ENCODE assay signal across 7 mouse cellular contexts in the genomic region with DNA sequence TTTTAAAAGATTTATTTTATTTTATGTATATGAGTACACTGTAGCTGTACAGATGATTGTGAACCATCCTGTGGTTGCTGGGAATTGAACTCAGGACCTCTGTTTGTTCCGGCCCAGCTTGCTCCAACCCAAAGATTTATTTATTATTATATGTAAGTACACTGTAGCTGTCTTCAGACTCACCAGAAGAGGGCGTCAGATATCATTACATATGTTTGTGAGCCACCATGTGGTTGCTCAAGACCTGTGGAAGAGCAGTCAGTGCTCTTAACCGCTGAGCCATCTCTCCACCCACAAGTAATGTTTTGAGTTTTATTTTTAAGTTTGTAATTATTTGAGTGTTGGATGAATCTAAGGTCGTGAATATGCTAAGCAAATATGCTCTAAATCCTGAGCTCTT. TPM values are rescaled to one million over a fixed set of nuclear protein-coding genes. Genes with fewer than 3 reads are reported as not detected.
DNase-seq lines count a peak whose midpoint lies in the region; ATAC-seq and TF ChIP-seq lines count a peak whose summit lies in the region.
"Not testable (repeated sequence)": the region's sequence is repeated elsewhere in the genome, so short reads cannot be mapped to it uniquely, and the experiment has no call there.

No protein-coding gene starts in this region.

- intact Hi-C loops in left cerebral cortex, adult 2 months (cut with DNase I) = loop anchor here (5.0 kb wide), 1 partner anchor 247 kb away; no protein-coding TSS in a partner anchor

- peak; percentile 27; the same call in 1 of the 2 replicates for TF ChIP-seq CTCF in hindbrain, postnatal 0 days (IDR thresholded peaks at IDR 0.05; ENCODE audit: low read depth)
- TF ChIP-seq CTCF in left cerebral cortex, adult 2 months (IDR thresholded peaks at IDR 0.05) = peak; percentile 20
- TF ChIP-seq CTCF in midbrain, postnatal 0 days (IDR thresholded peaks at IDR 0.05) = peak; percentile 32

- H3K9me3 ChIP-seq in forebrain, embryonic 14.5 days (replicated peaks; ENCODE audit: control insufficient read depth, low read length); hindbrain, postnatal 0 days (ENCODE audit: low read length); midbrain, postnatal 0 days (ENCODE audit: low read length): not testable (repeated sequence)

- H3K4me2 ChIP-seq in forebrain, embryonic 14.5 days (ENCODE audit: low read length); hindbrain, postnatal 0 days (ENCODE audit: low read depth, low read length); midbrain, postnatal 0 days (ENCODE audit: low read depth, low read length, poor library complexity, severe bottlenecking): not testable (repeated sequence)

- DNase-seq in CD4-positive, CD25-positive, alpha-beta regulatory T cell, adult 2 months (ENCODE audit: low read depth, low spot score) = peak; percentile 55
- DNase-seq in R1 (ENCODE audit: low read depth, low spot score) = peak; percentile 66
- peak; percentile 6 for DNase-seq in forebrain, embryonic 14.5 days (ENCODE audit: low spot score)
- peak; percentile 7 for DNase-seq in hindbrain, postnatal 0 days (ENCODE audit: low spot score)
- not testable (repeated sequence) for DNase-seq in left cerebral cortex, adult 2 months (ENCODE audit: extremely low spot score in 1 of 2, low spot score in 2 of 2)
- DNase-seq in midbrain, postnatal 0 days (ENCODE audit: low spot score) = peak; percentile 7
- peak; percentile 25 for DNase-seq in thymus, postnatal 0 days (ENCODE audit: low spot score)

- not testable (repeated sequence) for H3K9ac ChIP-seq in forebrain, embryonic 14.5 days (ENCODE audit: low read length); hindbrain, postnatal 0 days (replicated peaks; ENCODE audit: low read length); midbrain, postnatal 0 days (replicated peaks; ENCODE audit: low read length, poor library complexity, severe bottlenecking)

- H3K4me1 ChIP-seq in forebrain, embryonic 14.5 days (ENCODE audit: control insufficient read depth, insufficient read depth, low read length); hindbrain, postnatal 0 days (ENCODE audit: insufficient read depth, low read length); midbrain, postnatal 0 days (ENCODE audit: insufficient read depth, low read length): not testable (repeated sequence)

- not testable (repeated sequence) for ATAC-seq in forebrain, embryonic 14.5 days; hindbrain, postnatal 0 days; midbrain, postnatal 0 days (ENCODE audit: low FRiP score)

- H3K4me3 ChIP-seq in forebrain, embryonic 14.5 days (ENCODE audit: low read depth, low read length); hindbrain, postnatal 0 days (ENCODE audit: low read length); left cerebral cortex, adult 2 months; midbrain, postnatal 0 days (ENCODE audit: low read depth, low read length): not testable (repeated sequence)

- WGBS in forebrain, embryonic 14.5 days = 64% methylated on average over 4 of the region's 4 CpGs
- 61% methylated on average over 4 of the region's 4 CpGs for WGBS in hindbrain, postnatal 0 days
- 61% methylated on average over 4 of the region's 4 CpGs for WGBS in midbrain, postnatal 0 days

- not testable (repeated sequence) for H3K36me3 ChIP-seq in forebrain, embryonic 14.5 days (ENCODE audit: control insufficient read depth, insufficient read depth, low read length); hindbrain, postnatal 0 days (ENCODE audit: insufficient read depth, low read length); midbrain, postnatal 0 days (ENCODE audit: insufficient read depth, low read length)

- H3K27me3 ChIP-seq in forebrain, embryonic 14.5 days (replicated peaks; ENCODE audit: control insufficient read depth, insufficient read depth, low read length); hindbrain, postnatal 0 days (ENCODE audit: insufficient read depth, low read length); midbrain, postnatal 0 days (ENCODE audit: insufficient read depth, low read length): not testable (repeated sequence)

- H3K27ac ChIP-seq in forebrain, embryonic 14.5 days (ENCODE audit: low read depth, low read length); hindbrain, postnatal 0 days; left cerebral cortex, adult 2 months; midbrain, postnatal 0 days (ENCODE audit: low read depth, low read length): not testable (repeated sequence)

RNA-seq across cellular contexts. Expression of a gene that starts 16.9 kb away (rescaled TPM):
- 87.9 and 93.1 TPM in 2 replicates for polyA plus RNA-seq in forebrain, embryonic 14.5 days (2014; fragmentation: Nextera tagmentation; extraction: Ambion mirVana)
- 36.5 and 37.0 TPM in 2 replicates for total RNA-seq in hindbrain, postnatal 0 days (2014; rRNA removed)
- 213 and 221 TPM in 2 replicates for polyA plus RNA-seq in hindbrain, postnatal 0 days (2015; fragmentation: Nextera tagmentation; extraction: Ambion mirVana)
- total RNA-seq in left cerebral cortex, adult 2 months (2021) = 100 to 1,000 TPM; 125 to 166 TPM
- total RNA-seq in midbrain, postnatal 0 days (2014; rRNA removed) = 46.5 and 66.8 TPM in 2 replicates
- polyA plus RNA-seq in midbrain, postnatal 0 days (2015; fragmentation: Nextera tagmentation; extraction: Ambion mirVana) = 179 and 183 TPM in 2 replicates
- 322 and 331 TPM in 2 replicates for polyA plus RNA-seq in thymus, postnatal 0 days (2015; fragmentation: Nextera tagmentation; extraction: Ambion mirVana)
